In the genomic region with DNA sequence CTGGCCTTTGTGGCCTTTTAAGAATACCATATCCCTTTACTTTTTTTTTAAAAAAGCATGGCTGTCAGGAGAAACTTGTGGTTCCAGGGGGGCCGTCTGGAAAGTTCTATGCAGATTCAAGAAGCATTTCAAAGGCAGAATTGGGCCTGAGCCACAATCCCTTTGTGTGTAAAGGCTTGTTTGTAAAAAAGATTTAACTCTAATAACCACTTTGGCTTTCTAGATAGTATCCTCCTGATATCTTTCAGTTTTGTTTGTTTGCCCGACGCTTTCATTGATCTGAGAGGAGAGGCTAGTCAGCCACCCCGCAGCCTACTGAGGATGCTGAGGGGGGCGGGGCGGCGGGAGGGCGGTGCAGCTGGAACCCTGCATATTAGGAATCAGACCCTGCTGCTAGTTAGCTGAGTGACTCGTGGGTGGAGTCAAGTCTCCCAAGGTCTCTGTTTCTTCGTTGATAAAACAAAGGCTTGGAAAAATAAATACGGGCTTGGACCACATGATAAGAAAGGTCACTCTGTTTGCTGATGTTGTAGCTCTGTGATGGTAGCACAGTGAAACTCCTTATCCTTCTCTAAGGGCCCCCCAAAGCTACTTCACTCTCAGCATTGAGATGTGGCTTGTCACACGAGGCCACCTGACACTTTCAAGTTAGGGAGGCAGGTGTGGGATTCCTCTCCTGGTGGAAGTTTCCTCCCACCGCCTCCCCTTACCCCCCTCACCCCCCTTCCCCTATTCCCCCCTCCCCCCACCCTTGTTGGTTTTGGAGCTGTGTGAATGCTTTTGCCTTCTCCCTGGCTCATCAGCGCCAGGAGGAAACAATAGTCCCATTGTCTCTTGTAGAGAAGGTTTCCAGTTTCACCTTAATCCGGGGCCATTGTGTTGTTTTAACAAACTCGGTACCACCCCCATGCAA, we compare ENCODE assay signal across 8 mouse cellular contexts.
A peak's percentile ranks its signal among the peaks of the same experiment; 100 is the strongest.
DNase-seq lines count a peak whose midpoint lies in the region; ATAC-seq lines count a peak whose summit lies in the region.

No protein-coding gene starts in this region.

- H3K9me3 ChIP-seq in forebrain, embryonic 13.5 days (replicated peaks), result no peaks in the 10 kb centered on the region
- H3K9me3 ChIP-seq in limb, embryonic 11.5 days (ENCODE audit: control insufficient read depth, low read length), result no peaks in the 10 kb centered on the region
- no peaks in the 10 kb centered on the region for H3K9me3 ChIP-seq in neural tube, embryonic 11.5 days (ENCODE audit: control insufficient read depth, low read length)

- intact Hi-C loops in left cerebral cortex, postnatal 14 days (cut with DNase I), result no loop called here

- WGBS in forebrain, embryonic 13.5 days, result 2% methylated on average over 16 of the region's 16 CpGs
- WGBS in limb, embryonic 11.5 days, result 2% methylated on average over 16 of the region's 16 CpGs
- 2% methylated on average over 16 of the region's 16 CpGs for WGBS in neural tube, embryonic 11.5 days

- ATAC-seq in forebrain, embryonic 13.5 days, result peak; percentile 93
- peak; percentile 74; the same call in 1 of the 2 replicates for ATAC-seq in limb, embryonic 11.5 days (ENCODE audit: insufficient number of reproducible peaks, low FRiP score, low TSS enrichment, low read depth)
- peak; percentile 80 for ATAC-seq in neural tube, embryonic 11.5 days (ENCODE audit: insufficient read depth, low FRiP score, low TSS enrichment)

- peaks cover 28% of the 10 kb centered on the region for H3K4me1 ChIP-seq in forebrain, embryonic 13.5 days
- peaks cover 37% of the 10 kb centered on the region for H3K4me1 ChIP-seq in limb, embryonic 11.5 days (ENCODE audit: control insufficient read depth, insufficient read depth, low read length)
- peaks cover 11% of the 10 kb centered on the region; the same call in 1 of the 2 replicates for H3K4me1 ChIP-seq in neural tube, embryonic 11.5 days (ENCODE audit: control insufficient read depth, insufficient read depth, low read length)

- no peaks in the 10 kb centered on the region for H3K27me3 ChIP-seq in forebrain, embryonic 13.5 days
- H3K27me3 ChIP-seq in limb, embryonic 11.5 days (ENCODE audit: control insufficient read depth, insufficient read depth, low read length), result no peaks in the 10 kb centered on the region
- no peaks in the 10 kb centered on the region for H3K27me3 ChIP-seq in neural tube, embryonic 11.5 days (ENCODE audit: control insufficient read depth, insufficient read depth, low read length)

- H3K4me2 ChIP-seq in forebrain, embryonic 13.5 days, result peak overlapping the region; percentile 55
- H3K4me2 ChIP-seq in limb, embryonic 11.5 days (ENCODE audit: low read depth, severe bottlenecking), result peak overlapping the region; percentile 39
- H3K4me2 ChIP-seq in neural tube, embryonic 11.5 days (ENCODE audit: low read depth), result peak overlapping the region; percentile 39

- H3K36me3 ChIP-seq in forebrain, embryonic 13.5 days (ENCODE audit: poor library complexity, severe bottlenecking), result no peaks in the 10 kb centered on the region
- H3K36me3 ChIP-seq in limb, embryonic 11.5 days (ENCODE audit: control insufficient read depth, insufficient read depth, low read length), result no peaks in the 10 kb centered on the region; the same call in 1 of the 2 replicates
- no peaks in the 10 kb centered on the region for H3K36me3 ChIP-seq in neural tube, embryonic 11.5 days (ENCODE audit: control insufficient read depth, insufficient read depth, low read length)

- peak overlapping the region; percentile 0; the same call in 1 of the 2 replicates for H3K9ac ChIP-seq in forebrain, embryonic 13.5 days
- H3K9ac ChIP-seq in limb, embryonic 11.5 days (ENCODE audit: low read length), result no peak overlapping the region
- peak overlapping the region; percentile 20; the same call in 1 of the 2 replicates for H3K9ac ChIP-seq in neural tube, embryonic 11.5 days (ENCODE audit: low read length)

- H3K27ac ChIP-seq in forebrain, embryonic 13.5 days, result peak overlapping the region; percentile 46; the same call in 1 of the 2 replicates
- peak overlapping the region; percentile 77 for H3K27ac ChIP-seq in limb, embryonic 11.5 days (replicated peaks; ENCODE audit: low read depth, low read length)
- 0 out of 2 replicates have a peak overlapping the region, but pooled peaks have one; percentile 37 for H3K27ac ChIP-seq in neural tube, embryonic 11.5 days (ENCODE audit: low read depth, low read length)

- peak; percentile 75 for DNase-seq in 3T3-L1 (ENCODE audit: low read depth, low spot score)
- peak; percentile 82 for DNase-seq in Muller cell, postnatal 12 days (ENCODE audit: inconsistent ontology term)
- DNase-seq in limb, embryonic 11.5 days (ENCODE audit: low spot score), result peak; percentile 75
- peak; percentile 70 for DNase-seq in neural tube, embryonic 11.5 days (ENCODE audit: low spot score)
- no peak for DNase-seq in left cerebral cortex, postnatal 14 days (ENCODE audit: low spot score in 2 of 2)
- no peak for DNase-seq in thymus, adult 18-20 months
- no peak for DNase-seq in layer of hippocampus, adult 9-10 months (ENCODE audit: low spot score)

- H3K4me3 ChIP-seq in forebrain, embryonic 13.5 days, result peak overlapping the region; percentile 1
- no peak overlapping the region for H3K4me3 ChIP-seq in limb, embryonic 11.5 days (ENCODE audit: low read depth, low read length)
- H3K4me3 ChIP-seq in neural tube, embryonic 11.5 days (ENCODE audit: low read depth, low read length), result no peak overlapping the region

Comparison
In these comparisons a context has a peak if more than half of its experiments do, and no peak if none do; other contexts are left out.
1. DNase-seq: peak in 3T3-L1 (single experiment), Muller cell, postnatal 12 days (single experiment), limb, embryonic 11.5 days (single experiment) and neural tube, embryonic 11.5 days (single experiment); none in left cerebral cortex, postnatal 14 days (0 of 2), thymus, adult 18-20 months (0 of 2) and layer of hippocampus, adult 9-10 months (single experiment).
2. Peak in every context shown above with its lines, with median percentiles within 50 percentile points of each other: ATAC-seq, H3K27ac ChIP-seq and H3K4me2 ChIP-seq.